Comparison of ENCODE assay signal across 12 mouse cellular contexts in the genomic region with DNA sequence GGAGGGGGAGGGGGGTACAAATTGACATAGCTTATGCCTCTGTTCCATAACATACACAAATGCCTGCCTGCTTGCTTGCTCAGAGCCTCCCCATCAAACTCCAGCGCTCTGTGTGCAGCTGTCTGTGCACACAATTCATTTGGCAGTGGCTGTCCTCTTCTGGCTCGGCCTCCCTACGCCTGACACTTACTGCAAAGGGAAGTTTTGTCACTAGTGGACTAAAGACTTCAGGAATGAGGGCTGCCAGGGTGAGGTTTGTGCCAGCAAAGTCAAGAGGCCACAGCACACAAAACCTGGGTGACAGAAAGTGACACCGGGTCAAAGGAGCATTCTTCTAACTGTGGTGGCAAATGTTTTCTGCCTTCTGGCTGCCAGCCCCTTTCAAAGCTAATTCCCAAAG. TPM values are rescaled to one million over a fixed set of nuclear protein-coding genes. Genes with fewer than 3 reads are reported as not detected.
DNase-seq lines count a peak whose midpoint lies in the region; ATAC-seq and TF ChIP-seq lines count a peak whose summit lies in the region.
"Had no signal": no experiment of that assay in that cellular context is flagged by ENCODE, and none has a peak within 500 bp of the region (broad histone marks: within the 10 kb centered on the region; RNA-seq: fewer than 3 reads in every experiment).

No protein-coding gene starts in this region.

- H3K9me3 ChIP-seq in midbrain, embryonic 15.5 days: no peaks in the 10 kb centered on the region

- TF ChIP-seq POLR2A in lung, adult 2 months (IDR thresholded peaks at IDR 0.05; ENCODE audit: borderline replicate concordance, extremely low read depth, low read depth, low read length): no peak

- H3K4me3 ChIP-seq in lung, adult 2 months (replicated peaks; ENCODE audit: extremely low read depth, low read depth, low read length): no peak overlapping the region
- no peak overlapping the region for H3K4me3 ChIP-seq in midbrain, embryonic 15.5 days

- ATAC-seq in midbrain, embryonic 15.5 days (replicated peaks): peak; percentile 57
- no peak for ATAC-seq in megakaryocyte progenitor cell, adult 5-6 weeks (replicated peaks; ENCODE audit: poor library complexity)

- no peaks in the 10 kb centered on the region for H3K27me3 ChIP-seq in midbrain, embryonic 15.5 days (replicated peaks)

- DNase-seq in embryo, embryonic 10 days (ENCODE audit: low spot score): peak; percentile 48
- no peak for DNase-seq in embryo, embryonic 9.5 days (ENCODE audit: extremely low spot score)
- DNase-seq in lung, adult 2 months: peak; percentile 4
- no peak for DNase-seq in lung, adult 18-20 months
- peak; percentile 32 for DNase-seq in kidney, postnatal 14 days
- DNase-seq in layer of hippocampus, postnatal 10 days (ENCODE audit: low spot score in 2 of 2): no peak

- H3K4me1 ChIP-seq in lung, adult 2 months (ENCODE audit: control insufficient read depth, insufficient read depth, low read length): peaks cover 2% of the 10 kb centered on the region
- H3K4me1 ChIP-seq in midbrain, embryonic 15.5 days: peaks cover 25% of the 10 kb centered on the region

- peak overlapping the region; percentile 48 for H3K27ac ChIP-seq in midbrain, embryonic 15.5 days

- H3K36me3 ChIP-seq in midbrain, embryonic 15.5 days (replicated peaks): no peaks in the 10 kb centered on the region

- TF ChIP-seq CTCF in lung, adult 2 months (IDR thresholded peaks at IDR 0.05; ENCODE audit: insufficient read depth, low read length): no peak

- WGBS in lung, adult 2 months: 41% methylated on average over 4 of the region's 4 CpGs
- 19% methylated on average over 4 of the region's 4 CpGs for WGBS in midbrain, embryonic 15.5 days

- H3K4me2 ChIP-seq in midbrain, embryonic 15.5 days: no peak overlapping the region

- no peak overlapping the region for H3K9ac ChIP-seq in midbrain, embryonic 15.5 days

RNA-seq across cellular contexts. Expression of gene Atp6v1g3, which starts 52.6 kb away (rescaled TPM):
- polyA plus RNA-seq in lung, adult 2 months (2012; rRNA removed): not detected in 2 replicates
- not detected in 2 replicates for polyA plus RNA-seq in midbrain, embryonic 15.5 days (2015; fragmentation: Nextera tagmentation; extraction: Ambion mirVana)
- not detected for total RNA-seq in layer of hippocampus, postnatal 10 days (2021)
- not detected in 2 replicates for total RNA-seq in megakaryocyte progenitor cell, adult 5-6 weeks (2015)
- total RNA-seq in megakaryocyte progenitor cell, adult 5-6 weeks (2017): not detected in 2 replicates
- total RNA-seq: layer of hippocampus, postnatal 25 days had no signal
- polyA plus RNA-seq: cortical plate, adult 2 months; heart, embryonic 16.5 days; testis, adult 2 months had no signal

Comparison
In these comparisons a context has a peak if more than half of its experiments do, and no peak if none do; other contexts are left out.
1. DNase-seq: peak in embryo, embryonic 10 days (single experiment), lung, adult 2 months (single experiment) and kidney, postnatal 14 days (single experiment); none in embryo, embryonic 9.5 days (single experiment), lung, adult 18-20 months (0 of 2) and layer of hippocampus, postnatal 10 days (0 of 2).